Mouse (Mus musculus): ENCODE measurements around the gene Gm10306. TPM values are rescaled to one million over a fixed set of nuclear protein-coding genes. Genes with fewer than 3 reads are reported as not detected.

Gm10306 gene
- not detected in 2 replicates for total RNA-seq (2014; rRNA removed)
- polyA plus RNA-seq (2015; fragmentation: Nextera tagmentation; extraction: Ambion mirVana): 0.45 TPM in 1 of 2 replicates, not detected in the other

DNA sequence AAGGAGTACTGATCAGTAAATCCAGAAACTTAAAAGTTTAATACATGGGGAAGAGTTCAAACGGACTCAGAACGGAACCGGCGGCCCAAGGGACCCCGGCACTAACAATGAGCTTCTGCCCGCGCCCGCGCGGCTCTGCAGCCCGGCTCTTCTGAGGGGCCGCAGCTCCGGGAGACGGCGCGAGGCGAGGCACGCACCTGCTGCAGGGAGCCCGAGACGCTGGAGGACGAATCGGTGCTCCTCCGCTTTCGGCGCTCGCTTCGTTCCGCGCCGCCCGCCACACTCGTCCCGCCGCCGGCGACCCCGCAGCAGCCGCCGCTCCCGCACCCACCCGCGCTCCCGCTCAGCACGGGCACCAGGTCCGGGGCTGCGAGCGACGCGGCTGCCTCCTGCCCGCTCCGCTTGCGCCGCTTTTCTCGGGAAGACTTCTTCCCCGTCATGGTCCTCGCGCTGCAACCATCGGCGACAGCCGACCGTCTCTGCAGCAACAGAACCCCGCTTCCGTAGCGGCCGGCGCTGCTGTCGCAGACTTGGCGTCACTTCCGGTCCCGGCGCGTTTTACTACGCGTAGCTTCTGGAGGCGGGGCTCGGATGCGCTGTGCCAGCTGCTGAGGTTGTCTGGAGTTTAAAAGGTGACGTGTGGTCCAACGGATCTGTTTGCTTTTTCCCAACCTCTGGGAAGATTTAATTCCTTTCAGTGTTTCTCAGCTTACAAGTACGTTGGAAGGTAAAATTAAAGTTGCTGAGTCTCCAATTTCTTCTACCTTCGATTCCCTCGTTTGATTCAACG, at the start of gene Gm10306, which contains the start of gene Caap1:
Gene Gm10306 (plus strand): TSS at position 282 of the 790 bp plus-strand sequence.
Gene Caap1 (minus strand): TSS at position 532 of the 790 bp plus-strand sequence.
- Histone ChIP-seq H3K4me1 (ENCODE audit: insufficient read depth, low read length) (peaks cover 3% of the 10 kb centered on the region; the same call in 1 of the 2 replicates), H3K9ac (replicated peaks; ENCODE audit: low read length) (peak within 1 kb of the TSS; percentile 89), H3K36me3 (ENCODE audit: insufficient read depth, low read length) (no peaks in the 10 kb centered on the region), H3K27me3 (ENCODE audit: insufficient read depth, low read length) (no peaks in the 10 kb centered on the region), H3K4me3 (ENCODE audit: low read length) (peak within 1 kb of the TSS; percentile 97), H3K27ac (peak within 1 kb of the TSS; percentile 92), H3K4me2 (ENCODE audit: low read depth, low read length) (peak within 1 kb of the TSS; percentile 71), H3K9me3 (ENCODE audit: low read length) (no peaks in the 10 kb centered on the region)
- WGBS: 1% methylated on average over 82 of the region's 83 CpGs
- TF ChIP-seq CTCF (IDR thresholded peaks at IDR 0.05; ENCODE audit: low read depth): no peak
- peak; percentile 98 for DNase-seq (ENCODE audit: low spot score)
- peak; percentile 98 for ATAC-seq

DNA sequence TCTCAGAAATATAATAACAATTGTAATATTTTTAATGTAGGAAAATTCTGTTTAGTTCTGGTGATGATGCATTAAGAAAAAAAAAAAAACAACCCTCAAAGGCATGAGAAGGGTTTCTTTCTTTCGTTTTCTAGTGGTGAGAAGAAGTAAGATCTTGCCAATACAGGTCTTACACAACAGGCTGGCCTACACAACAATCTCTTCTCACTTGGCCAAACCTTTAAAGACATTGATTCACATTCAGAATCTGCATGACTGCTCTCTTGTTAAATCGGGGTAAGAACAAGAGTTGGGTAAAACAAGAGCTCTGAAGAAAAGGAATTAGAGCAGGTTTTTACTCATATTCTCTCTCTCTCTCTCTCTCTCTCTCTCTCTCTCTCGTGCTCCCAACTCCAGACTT, 41.0 kb upstream of the Gm10306 start:
- no peaks in the 10 kb centered on the region for H3K9me3 ChIP-seq (ENCODE audit: low read length)
- no peak overlapping the region for H3K4me3 ChIP-seq (ENCODE audit: low read length)
- no peak for TF ChIP-seq CTCF (IDR thresholded peaks at IDR 0.05; ENCODE audit: low read depth)
- no peaks in the 10 kb centered on the region for H3K36me3 ChIP-seq (ENCODE audit: insufficient read depth, low read length)
- H3K4me2 ChIP-seq (ENCODE audit: low read depth, low read length): no peak overlapping the region
- H3K9ac ChIP-seq (replicated peaks; ENCODE audit: low read length): no peak overlapping the region
- WGBS: 77% methylated on average over 3 of the region's 3 CpGs
- DNase-seq (ENCODE audit: low spot score) (no peak), ATAC-seq (no peak)
- no peak overlapping the region for H3K27ac ChIP-seq
- no peaks in the 10 kb centered on the region for H3K4me1 ChIP-seq (ENCODE audit: insufficient read depth, low read length)
- no peaks in the 10 kb centered on the region for H3K27me3 ChIP-seq (ENCODE audit: insufficient read depth, low read length)

DNA sequence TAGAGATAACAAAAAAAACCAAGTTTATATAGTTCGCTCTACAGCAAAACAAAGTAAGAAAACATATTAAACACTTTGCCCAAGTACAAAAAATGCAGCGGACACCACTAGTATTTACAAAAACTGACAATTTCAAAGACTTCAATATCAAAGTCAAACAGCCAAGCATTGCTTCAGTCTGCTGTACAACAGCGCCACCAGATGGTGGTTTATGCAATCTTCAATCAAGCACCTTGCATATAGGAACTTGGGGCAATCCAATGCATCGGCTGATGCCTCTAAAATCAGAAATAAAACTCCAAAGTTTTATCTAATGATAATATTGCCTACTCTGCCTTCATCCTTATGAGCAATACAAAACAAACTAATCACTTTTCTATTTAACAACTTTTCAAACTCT, 38.7 kb upstream of the Gm10306 start:
- no peak for ATAC-seq
- WGBS: 61% methylated on average over 4 of the region's 4 CpGs
- peak; percentile 90 for DNase-seq (ENCODE audit: low spot score)
- Histone ChIP-seq H3K36me3 (ENCODE audit: insufficient read depth, low read length) (no peaks in the 10 kb centered on the region), H3K4me2 (ENCODE audit: low read depth, low read length) (no peak overlapping the region), H3K4me1 (ENCODE audit: insufficient read depth, low read length) (no peaks in the 10 kb centered on the region), H3K9me3 (ENCODE audit: low read length) (no peaks in the 10 kb centered on the region), H3K9ac (replicated peaks; ENCODE audit: low read length) (no peak overlapping the region), H3K27ac (no peak overlapping the region), H3K27me3 (ENCODE audit: insufficient read depth, low read length) (no peaks in the 10 kb centered on the region), H3K4me3 (ENCODE audit: low read length) (no peak overlapping the region)
- TF ChIP-seq CTCF (IDR thresholded peaks at IDR 0.05; ENCODE audit: low read depth): peak; percentile 84

DNA sequence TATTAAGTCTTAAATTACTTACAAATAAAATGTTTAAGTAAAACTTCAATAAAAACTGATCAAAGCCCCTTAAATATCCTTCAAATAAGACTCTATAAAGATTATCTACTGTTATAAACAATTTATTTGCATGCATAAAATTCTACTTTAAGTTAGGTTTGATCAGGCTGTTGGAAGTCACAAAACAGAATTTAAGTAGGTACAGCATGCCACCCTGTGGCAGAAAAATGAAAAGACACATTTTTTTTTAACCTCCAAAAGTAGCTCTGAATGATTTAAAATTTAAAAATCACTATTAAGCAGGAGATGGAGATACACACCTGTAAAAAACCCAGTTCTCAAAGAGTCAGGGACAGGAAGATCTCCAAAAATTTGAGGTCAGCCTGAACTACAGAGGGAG, 33.0 kb upstream of the Gm10306 start:
- Histone ChIP-seq H3K9ac (replicated peaks; ENCODE audit: low read length) (no peak overlapping the region), H3K27me3 (ENCODE audit: insufficient read depth, low read length) (no peaks in the 10 kb centered on the region), H3K27ac (no peak overlapping the region), H3K4me2 (ENCODE audit: low read depth, low read length) (no peak overlapping the region), H3K4me1 (ENCODE audit: insufficient read depth, low read length) (no peaks in the 10 kb centered on the region), H3K4me3 (ENCODE audit: low read length) (no peak overlapping the region), H3K9me3 (ENCODE audit: low read length) (no peaks in the 10 kb centered on the region), H3K36me3 (ENCODE audit: insufficient read depth, low read length) (no peaks in the 10 kb centered on the region)
- ATAC-seq (no peak), DNase-seq (ENCODE audit: low spot score) (peak; percentile 61)
- TF ChIP-seq CTCF (IDR thresholded peaks at IDR 0.05; ENCODE audit: low read depth): peak; percentile 61

DNA sequence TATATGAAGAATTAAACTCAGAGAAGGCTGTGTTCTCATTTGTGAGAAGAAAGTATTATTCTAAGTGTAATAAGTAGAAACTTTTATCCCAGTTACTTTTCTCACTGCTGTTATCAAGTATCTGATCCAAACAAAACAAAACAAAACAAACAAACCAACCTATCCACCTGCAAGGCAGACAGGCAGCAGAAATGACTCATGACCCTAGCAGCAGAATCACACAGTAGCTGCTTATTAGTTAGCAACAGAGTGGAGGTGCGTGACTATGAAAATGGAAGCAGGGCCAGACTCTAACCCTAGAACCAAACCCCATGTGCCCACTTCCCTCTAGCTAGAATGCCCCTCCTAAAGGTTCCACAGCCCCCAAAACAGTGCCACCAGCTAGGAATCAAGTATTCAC, 26.9 kb upstream of the Gm10306 start:
- 97% methylated on average over 1 of the region's 1 CpGs for WGBS
- H3K27me3 ChIP-seq (ENCODE audit: insufficient read depth, low read length): no peaks in the 10 kb centered on the region
- no peak for DNase-seq (ENCODE audit: low spot score)
- H3K4me1 ChIP-seq (ENCODE audit: insufficient read depth, low read length): no peaks in the 10 kb centered on the region
- TF ChIP-seq CTCF (IDR thresholded peaks at IDR 0.05; ENCODE audit: low read depth): no peak
- no peak overlapping the region for H3K27ac ChIP-seq
- no peaks in the 10 kb centered on the region for H3K9me3 ChIP-seq (ENCODE audit: low read length)
- no peak overlapping the region for H3K4me2 ChIP-seq (ENCODE audit: low read depth, low read length)
- no peak overlapping the region for H3K4me3 ChIP-seq (ENCODE audit: low read length)
- no peak for ATAC-seq
- H3K36me3 ChIP-seq (ENCODE audit: insufficient read depth, low read length): no peaks in the 10 kb centered on the region
- no peak overlapping the region for H3K9ac ChIP-seq (replicated peaks; ENCODE audit: low read length)

DNA sequence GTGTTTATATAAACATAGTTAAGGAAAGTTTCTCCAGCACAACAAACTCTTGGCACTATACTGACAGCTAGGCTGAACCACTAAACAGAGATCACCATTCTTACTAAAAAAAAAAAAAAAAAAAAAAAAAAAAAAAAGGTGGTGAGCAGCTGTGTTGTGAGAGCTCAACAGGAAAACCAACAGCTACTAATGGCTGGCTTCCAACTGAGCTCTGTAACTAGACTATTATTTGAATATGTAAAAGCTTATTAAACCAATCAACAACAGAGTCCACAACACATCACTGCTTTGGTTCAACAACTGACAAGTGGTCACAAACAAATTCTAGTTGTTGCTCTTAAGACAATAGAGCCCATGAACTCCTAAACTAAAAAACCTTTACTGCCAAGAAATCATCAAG, 23.1 kb upstream of the Gm10306 start:
- H3K9me3 ChIP-seq (ENCODE audit: low read length): no peaks in the 10 kb centered on the region
- no peaks in the 10 kb centered on the region for H3K4me1 ChIP-seq (ENCODE audit: insufficient read depth, low read length)
- no peak overlapping the region for H3K4me3 ChIP-seq (ENCODE audit: low read length)
- ATAC-seq (no peak), DNase-seq (ENCODE audit: low spot score) (no peak)
- H3K27me3 ChIP-seq (ENCODE audit: insufficient read depth, low read length): no peaks in the 10 kb centered on the region
- TF ChIP-seq CTCF (IDR thresholded peaks at IDR 0.05; ENCODE audit: low read depth): no peak
- no peak overlapping the region for H3K9ac ChIP-seq (replicated peaks; ENCODE audit: low read length)
- H3K36me3 ChIP-seq (ENCODE audit: insufficient read depth, low read length): no peaks in the 10 kb centered on the region
- no peak overlapping the region for H3K4me2 ChIP-seq (ENCODE audit: low read depth, low read length)
- H3K27ac ChIP-seq: no peak overlapping the region

DNA sequence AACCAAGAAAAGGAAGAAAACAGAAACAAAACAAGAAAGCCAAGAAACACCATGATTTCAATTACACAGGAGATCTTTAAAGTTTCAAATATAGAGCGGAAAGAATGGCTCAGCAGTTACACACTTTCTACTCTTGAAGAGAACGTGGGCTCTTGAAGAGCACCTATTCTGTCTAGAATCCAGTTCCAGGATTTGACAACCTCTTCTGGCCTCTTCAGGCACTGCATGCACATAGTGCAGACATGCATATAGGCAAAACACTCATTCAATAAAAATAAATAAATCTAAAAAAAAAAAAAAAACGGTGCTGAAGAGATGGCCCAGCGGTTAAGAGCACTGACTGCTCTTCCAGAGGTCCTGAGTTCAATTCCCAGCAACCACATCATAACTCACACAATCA, 13.3 kb upstream of the Gm10306 start:
- Histone ChIP-seq H3K9ac (replicated peaks; ENCODE audit: low read length) (no peak overlapping the region), H3K27me3 (ENCODE audit: insufficient read depth, low read length) (no peaks in the 10 kb centered on the region), H3K4me1 (ENCODE audit: insufficient read depth, low read length) (no peaks in the 10 kb centered on the region), H3K9me3 (ENCODE audit: low read length) (no peaks in the 10 kb centered on the region), H3K36me3 (ENCODE audit: insufficient read depth, low read length) (0 out of 2 replicates have a peak, but pooled peaks cover 5% of the 10 kb centered on the region), H3K4me2 (ENCODE audit: low read depth, low read length) (no peak overlapping the region), H3K27ac (no peak overlapping the region), H3K4me3 (ENCODE audit: low read length) (no peak overlapping the region)
- 95% methylated on average over 4 of the region's 4 CpGs for WGBS
- TF ChIP-seq CTCF (IDR thresholded peaks at IDR 0.05; ENCODE audit: low read depth): no peak
- no peak for DNase-seq (ENCODE audit: low spot score)
- no peak for ATAC-seq
